Mouse (Mus musculus) gastrocnemius, postnatal 14 days (tissue): ENCODE results near the gene Socs3. TPM values are rescaled to one million over a fixed set of nuclear protein-coding genes. Genes with fewer than 3 reads are reported as not detected.
A peak's percentile ranks its signal among the peaks of the same experiment; 100 is the strongest.

ENCODE experiments used
- DNase-seq: peaks from one replicate; pipeline ENCODE4 v3.0.0; 2021; ENCODE audit warnings: mixed read lengths
- intact Hi-C: fragments of 180-260 bp; cut with DNase I; formaldehyde crosslinking; loops from one replicate; pipeline ENCODE4 v1.15.1; 2025; ENCODE audit warnings: low total_unique reads
- long read RNA-seq, 2 experiments: library from polyadenylated mRNA; stranded (forward); transcript quantifications; one replicate each; pipeline ENCODE4 v2.0.0; 2021
- total RNA-seq, 2 experiments: library from RNA; stranded (reverse); gene quantifications; 2 replicates each; pipeline ENCODE4 v1.2.3; 2021

Gene Socs3
- total RNA-seq: 1 to 10 TPM; 2.9 to 3.7 TPM
- long read RNA-seq, experiment 1, transcript Socs3-201 (2 exons, 2,552 nt): major isoform, 10 of 10 reads
- long read RNA-seq, experiment 1, partial matches to known transcripts: 0 of 10 reads
- long read RNA-seq, experiment 1, other reads (novel, unspliced or antisense): 0 of 10 reads
- long read RNA-seq, experiment 2, transcript Socs3-201 (2 exons, 2,552 nt): major isoform, 8 of 8 reads
- long read RNA-seq, experiment 2, partial matches to known transcripts: 0 of 8 reads
- long read RNA-seq, experiment 2, other reads (novel, unspliced or antisense): 0 of 8 reads

DNA sequence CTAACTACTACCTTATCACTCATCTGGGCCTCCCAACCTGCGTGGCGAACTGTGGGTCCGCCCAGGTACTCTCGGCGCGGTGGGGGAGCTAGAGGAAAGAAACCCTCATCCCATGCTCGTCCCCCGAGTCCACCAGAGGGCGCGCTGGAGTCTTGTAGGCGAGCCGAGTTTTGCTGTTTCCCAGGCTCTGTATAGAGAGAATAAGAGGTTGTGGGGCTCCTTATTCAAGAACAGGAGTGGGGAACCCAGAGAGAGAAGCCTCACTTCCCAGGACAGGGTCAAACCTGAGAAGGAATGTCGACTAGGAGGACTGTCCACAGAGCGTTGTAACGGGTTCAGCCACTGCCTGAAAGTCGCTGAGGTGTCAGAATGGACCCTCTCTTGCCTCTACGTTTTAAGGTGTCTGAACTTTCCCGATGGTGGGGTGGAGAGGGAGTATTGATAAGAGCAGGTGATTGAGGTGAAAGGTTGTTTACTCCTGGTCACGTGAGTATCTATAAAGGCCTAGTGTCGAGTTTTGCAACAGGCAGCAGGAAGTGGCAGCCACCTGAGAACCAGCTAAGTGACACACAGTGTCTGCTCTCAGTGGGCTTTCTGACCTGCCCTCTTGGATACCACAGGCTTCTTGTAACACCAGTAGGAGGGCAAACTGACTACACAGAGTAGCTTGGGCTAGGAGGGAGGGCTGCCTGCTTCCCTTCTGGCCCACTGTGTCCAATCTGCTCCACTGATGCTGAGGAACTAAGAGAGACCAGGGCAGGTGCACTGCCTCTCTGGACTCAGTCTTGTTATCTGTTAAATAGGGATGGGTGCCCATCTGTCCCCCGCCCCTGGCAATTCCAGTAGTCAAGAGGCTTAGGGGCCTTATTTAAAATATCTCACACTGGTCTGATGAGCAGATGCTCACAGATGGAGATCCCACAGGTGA lies at the start of gene Socs3:
TSS of gene Socs3 (minus strand) at position 103 of the 928 bp plus-strand sequence.
- intact Hi-C loops: loop anchor here (5.0 kb wide), 3 partner anchors 52 to 98 kb away; partner anchors contain the start of gene Tha1
- peak; percentile 93 for DNase-seq

DNA sequence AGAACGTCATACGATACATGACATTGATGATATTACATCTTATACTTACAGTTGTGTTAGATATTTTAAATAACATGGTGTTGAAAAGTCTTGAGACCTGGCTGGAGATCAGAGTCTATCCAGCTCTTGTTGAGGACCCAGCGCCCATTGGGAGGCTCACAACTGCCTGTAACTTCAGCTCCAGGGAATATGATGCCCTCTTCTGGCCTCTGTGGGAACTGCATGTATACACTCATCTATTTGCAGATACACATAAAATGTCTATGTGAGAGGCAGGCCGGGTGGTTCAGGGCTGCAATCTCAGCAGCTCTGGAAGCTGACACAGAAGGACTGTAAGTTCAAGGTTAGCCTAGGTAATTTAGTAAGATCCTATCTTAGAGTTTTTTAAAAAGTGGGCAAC lies 48.5 kb upstream of the Socs3 start:
- no peak for DNase-seq
- intact Hi-C loops: loop anchor here (5.0 kb wide), 1 partner anchor 146 kb away; the partner anchor contains the start of gene Tha1

DNA sequence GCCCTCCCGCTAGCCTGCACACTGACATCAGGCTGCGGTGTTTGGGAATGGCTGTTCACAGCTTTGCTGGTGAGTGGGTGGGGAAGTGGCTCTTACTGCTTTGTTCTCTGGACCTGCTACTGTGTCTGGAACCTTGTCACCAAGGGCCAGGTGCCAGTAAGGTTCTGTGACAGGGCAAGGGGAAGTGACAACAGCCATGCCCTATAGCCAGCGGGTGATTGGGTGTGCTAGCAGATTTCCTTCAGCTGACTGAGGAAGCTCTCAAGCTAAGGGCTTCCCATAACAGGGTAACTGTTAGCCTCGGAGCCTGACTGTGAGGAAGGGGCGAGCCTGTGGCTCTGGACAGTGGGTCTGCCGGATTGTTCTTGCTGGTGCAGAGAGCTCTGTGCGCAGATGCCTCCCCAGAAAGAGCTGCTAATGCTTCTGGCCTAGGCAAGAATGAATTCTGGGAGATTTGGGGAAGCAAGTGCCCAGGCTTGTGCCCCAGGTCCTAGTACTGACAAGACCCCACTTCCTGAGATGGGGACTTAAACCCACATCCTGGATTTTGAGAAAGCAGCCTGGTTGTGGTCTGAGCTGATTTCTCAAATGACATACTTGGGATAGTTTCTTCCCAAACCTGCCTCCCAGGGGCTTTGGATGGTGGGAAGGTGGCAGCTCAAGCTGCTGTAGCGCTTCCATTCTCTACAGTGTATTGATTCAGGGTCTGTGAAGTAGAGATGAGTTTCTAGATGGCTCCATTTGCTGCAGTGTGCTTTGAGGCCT lies 45.7 kb upstream of the Socs3 start:
- intact Hi-C loops: loop anchor here (5.0 kb wide), 1 partner anchor 143 kb away; the partner anchor contains the start of gene Tha1
- no peak for DNase-seq

DNA sequence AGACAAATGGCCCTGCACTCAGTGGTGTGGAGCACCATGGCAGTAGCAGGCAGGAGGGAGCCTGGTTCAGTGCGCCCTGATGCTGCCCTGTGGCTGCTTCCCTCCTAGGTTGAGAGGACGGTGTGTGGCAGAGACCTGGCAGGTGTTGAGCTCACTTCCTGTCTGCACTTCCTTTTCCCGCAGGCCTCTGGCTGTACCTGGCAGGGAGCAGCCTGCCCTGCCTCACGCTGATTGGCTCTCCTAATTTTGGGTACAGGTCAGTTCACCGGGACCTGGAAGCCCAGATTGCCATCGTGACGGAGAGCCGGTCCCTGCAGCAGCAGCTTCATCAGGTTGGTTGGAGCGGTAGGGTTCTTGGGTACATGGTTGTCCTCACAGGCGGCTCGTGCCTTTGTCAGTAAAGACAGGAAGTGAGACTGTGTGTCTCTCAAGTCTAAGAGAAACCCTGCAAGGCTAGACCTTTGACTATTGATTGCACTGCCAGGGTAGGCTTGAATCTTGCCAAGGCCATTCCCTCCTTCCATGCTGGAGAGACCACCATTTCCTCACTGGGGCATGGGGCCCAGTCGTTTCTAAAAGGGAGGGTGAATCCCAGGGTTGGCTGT lies 44.6 kb upstream of the Socs3 start:
- intact Hi-C loops: no loop called here
- DNase-seq: no peak

DNA sequence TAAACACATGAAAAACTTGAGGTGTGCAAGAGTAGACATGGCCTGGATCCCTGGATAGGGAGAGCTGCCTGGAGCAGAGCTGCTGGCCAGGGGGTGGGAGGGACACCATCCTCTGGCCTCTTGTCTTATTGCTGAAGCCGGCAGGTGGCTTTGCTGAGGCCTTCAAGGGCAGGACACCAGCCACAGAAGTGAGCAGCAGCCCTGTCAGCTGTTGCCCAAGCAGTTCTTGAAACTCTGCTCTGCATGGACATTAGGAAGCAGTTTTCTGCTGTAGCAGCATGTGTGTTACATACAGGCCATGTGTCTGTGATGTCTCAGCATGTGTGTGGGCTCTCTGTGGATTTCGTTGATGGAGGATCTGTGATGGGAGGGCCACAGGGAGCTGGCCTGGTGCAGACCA lies 43.5 kb upstream of the Socs3 start:
- intact Hi-C loops: no loop called here
- no peak for DNase-seq

DNA sequence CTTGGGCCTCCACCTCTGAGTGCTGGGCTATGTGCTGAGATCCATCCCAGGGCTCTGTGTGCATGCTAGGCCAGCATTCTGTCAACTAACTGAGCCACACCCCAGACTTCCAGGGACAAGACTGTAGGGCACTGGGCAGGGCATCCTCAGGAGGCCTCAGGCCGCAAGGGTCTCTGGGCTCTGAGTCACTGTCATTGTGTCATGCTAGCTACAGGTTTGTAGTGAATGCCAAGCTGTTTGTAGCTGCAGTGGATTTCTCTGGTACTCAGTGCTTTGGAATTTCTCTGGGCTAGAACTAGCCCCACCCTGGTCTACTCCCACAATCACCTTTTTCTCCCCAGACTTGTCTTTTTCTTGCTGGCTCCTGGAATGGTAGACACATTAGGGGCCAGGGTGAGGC lies 42.7 kb upstream of the Socs3 start:
- DNase-seq: no peak
- intact Hi-C loops: no loop called here

DNA sequence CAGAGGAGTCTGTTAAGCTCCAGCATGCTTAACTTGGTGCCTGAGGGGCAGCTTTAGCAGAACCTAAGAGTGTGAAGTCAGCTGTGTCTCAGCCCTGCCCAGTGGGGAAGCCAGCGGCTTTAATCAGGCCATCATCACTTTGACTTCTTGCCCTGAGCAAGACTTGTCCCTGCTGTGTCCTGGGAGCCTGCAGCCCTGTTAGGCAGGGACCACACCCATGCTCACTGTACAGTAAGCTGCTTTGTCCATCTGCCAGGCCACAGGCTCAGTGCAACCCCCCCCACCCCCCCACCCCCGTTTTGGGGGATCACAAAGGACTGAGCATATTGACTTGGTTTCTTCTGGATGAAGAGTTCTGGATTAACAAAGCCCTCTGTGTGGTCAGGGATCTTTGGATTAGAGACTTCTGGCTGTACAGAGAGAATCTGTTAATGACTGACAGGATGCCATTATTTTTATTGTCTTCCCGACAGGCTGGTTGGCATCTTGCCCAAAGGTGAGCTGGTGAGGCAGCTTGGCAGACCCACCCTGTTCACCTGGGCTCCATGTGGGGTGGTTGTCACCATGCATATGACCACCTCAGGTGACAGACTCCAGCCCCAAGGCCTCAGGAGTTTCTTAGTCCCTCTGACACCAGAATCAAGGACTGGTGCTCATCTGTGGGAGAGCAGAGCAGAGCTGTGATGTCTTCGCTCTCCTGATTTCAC lies 40.2 kb upstream of the Socs3 start:
- no peak for DNase-seq
- intact Hi-C loops: no loop called here

DNA sequence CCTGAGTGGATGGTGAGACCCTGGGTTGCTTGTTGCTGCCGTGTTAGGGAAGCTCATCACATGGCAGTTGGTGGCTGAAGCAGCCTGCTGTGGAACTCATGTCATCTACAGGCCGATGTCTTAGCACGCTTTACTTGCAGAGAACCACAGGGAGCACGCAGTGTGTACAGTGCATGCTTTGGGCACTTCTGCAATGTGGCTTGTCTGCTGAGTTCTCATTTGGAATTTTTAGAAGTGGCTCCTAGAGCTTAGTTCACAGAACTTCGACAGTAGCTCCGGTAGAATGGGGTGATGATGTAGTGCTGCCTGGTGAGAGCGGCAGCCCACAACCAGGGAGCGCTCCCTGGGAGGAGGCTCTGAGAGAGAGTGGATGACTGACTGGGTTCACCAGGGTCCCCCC lies 39.0 kb upstream of the Socs3 start:
- no peak for DNase-seq
- intact Hi-C loops: no loop called here

DNA sequence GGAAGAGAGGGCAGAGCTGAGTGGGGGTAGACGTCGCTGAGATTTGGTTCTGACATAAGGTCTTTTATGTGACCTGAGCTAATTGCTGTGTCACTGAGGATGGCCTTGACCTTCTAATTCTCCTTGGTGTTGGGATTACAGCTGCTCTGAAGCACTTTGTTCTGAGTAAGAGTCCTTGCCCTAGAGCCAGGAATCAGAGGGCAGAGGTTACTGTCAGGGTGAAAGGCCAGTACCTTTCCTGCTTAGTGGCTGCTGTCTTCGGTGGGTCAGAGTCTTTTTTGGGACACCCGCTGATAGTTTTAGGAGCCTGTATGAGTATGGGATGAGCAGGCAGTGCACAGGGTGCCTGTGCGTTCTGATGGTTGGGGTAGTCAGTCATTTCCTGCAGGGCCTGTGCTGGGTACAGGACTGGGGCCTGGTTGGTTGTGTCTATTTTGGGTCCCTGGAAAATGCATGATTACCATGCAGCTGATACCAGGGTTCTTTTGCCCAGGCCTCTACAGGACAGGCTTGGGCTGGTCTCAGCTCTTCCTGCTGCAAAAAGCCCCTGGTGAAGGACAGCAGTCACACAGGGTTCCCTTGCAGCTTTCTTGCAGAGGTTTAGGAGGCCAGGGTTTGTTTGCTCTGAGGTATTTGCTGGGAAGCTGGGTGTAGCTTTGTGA lies 38.4 kb upstream of the Socs3 start:
- intact Hi-C loops: no loop called here
- no peak for DNase-seq

DNA sequence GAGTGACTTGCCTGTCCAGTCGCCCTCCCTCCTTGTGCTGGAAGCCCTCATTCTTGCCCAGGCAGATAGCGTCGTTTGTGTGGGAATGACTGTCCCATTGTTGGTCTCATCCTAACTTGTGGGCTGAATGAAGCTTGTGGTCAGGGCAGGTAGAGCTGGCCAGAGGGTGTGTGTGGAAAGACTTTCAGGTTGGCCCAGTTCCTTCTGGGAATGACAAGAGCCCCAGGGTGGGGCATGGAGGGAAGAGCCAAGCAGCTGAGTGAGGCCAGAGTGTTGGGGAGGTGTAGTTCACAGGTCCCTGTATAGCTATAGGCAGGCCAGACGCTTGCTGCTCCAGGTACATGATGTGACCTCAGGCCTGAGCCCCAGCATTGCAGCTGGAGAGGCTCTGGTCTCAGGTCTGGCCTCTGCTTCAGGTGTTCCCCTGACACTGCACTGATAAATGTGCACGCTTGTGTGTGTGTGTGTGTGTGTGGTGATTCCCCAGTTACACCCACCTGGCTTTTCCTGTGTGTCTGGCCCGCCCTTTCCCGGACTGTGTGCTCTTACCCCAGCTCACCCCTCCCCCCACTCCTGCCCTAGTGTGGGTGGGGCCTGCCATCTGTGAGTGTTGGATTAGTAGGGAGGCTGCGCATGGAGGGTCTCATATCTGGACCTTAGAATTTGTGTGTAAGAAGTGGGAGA lies 37.8 kb upstream of the Socs3 start:
- intact Hi-C loops: no loop called here
- DNase-seq: no peak

DNA sequence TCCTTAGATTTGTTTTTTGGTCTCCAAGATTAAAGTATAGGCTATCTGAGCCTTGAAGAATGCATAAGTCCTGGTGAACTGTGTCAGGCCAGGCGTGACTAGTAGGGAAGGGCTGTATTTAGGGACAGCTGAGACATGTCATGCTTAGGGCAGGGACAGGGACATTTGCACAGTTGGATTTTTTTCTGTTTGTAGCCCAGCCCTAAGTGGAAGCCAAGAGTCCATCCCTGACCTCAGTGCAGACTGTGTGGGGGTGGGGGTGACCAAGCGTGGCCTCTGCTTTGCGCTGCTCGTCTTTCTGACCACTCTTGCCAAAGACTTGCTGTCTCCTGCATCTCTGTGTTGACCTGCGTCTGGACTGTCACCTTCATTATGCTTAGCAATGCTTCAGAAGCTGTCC lies 34.4 kb upstream of the Socs3 start:
- intact Hi-C loops: no loop called here
- DNase-seq: no peak

DNA sequence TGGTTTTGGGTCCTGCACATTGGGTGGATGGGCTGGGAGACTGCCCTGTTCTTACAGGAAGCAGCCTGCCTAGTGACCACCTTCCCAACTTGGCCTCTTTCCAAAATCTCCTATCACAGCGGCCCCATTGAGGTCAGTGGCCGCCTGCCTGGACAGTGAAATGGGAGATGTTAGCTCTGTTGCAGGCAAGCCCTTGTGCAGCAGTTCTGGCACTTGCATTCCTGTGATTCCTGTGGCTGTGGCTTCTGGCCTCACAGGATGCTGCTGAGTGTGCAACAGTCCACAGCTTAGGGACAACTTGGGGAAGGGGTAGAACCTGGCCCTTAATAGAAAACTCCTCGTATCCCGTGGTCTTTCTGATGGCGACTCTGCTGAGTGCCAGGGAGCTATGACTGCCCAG lies 33.9 kb upstream of the Socs3 start:
- intact Hi-C loops: no loop called here
- no peak for DNase-seq

DNA sequence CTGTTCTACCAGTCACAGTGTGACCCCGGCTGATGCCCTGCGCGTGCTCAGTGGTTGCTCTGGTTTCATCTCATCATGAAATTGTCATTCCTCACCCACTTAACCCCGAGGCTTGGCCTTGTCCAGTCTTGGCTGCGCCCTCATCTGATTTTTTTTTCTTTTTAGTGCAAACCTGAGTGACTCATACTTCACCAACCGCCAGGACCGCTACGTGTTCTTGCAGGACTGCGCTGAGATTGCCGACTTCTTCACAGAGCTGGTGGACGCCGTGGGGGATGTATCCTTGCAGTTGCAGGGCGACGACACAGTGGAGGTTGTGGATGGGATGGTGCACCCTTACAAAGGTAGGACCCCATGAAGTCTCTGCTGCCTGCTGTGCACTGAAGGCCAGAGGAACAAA lies 33.3 kb upstream of the Socs3 start:
- intact Hi-C loops: no loop called here
- DNase-seq: no peak

DNA sequence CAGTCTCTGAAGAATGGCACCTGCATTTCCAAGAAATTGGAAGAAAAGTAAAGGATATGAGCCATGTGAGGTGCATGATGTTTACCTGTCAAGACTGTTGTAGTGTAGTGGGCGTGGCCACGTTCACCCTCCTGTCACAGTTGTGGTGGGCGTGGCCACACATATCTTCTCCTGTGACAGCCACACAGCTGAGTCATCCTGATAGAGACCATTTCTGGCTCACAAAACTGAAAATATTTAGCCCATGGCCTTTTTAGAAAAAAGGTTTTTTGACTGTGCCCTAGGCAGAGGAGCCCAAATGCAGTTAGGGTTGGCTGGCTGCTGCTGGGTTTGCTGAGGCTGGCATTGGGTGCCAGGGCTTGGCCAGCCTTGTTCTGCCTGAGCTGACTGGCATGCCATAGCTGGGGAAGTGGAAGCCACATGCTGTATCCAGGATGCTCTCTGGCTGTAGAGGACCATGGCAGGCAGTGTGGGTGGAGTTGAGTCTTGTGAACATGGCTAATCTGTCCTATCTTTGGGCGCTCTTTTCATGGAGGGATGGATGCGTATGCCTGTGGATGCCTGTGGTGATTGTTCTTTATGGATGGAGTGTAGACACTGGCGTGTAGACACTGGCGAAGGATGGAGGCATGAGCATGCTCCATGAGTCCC lies 30.8 kb upstream of the Socs3 start:
- no peak for DNase-seq
- intact Hi-C loops: no loop called here

DNA sequence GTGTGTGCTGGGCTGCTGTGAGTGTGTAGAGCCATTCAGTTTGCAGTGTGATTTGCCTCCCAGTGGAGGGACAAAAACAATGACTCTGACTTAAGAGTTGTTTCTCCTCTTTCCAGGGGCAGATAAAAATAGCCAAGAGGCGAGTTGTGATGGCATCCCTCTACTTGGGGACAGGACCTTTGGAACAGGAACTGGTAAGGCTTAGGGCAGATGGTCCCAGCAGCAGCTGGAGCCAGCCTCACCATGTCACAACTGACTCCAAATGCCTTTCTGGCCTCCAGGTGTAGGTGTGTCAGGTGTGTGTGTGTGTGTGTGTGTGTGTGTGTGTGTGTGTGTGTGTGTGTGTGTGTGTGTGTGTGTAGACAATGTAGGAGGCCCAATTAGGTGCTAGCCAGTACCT lies 30.2 kb upstream of the Socs3 start:
- DNase-seq: no peak
- intact Hi-C loops: no loop called here

DNA sequence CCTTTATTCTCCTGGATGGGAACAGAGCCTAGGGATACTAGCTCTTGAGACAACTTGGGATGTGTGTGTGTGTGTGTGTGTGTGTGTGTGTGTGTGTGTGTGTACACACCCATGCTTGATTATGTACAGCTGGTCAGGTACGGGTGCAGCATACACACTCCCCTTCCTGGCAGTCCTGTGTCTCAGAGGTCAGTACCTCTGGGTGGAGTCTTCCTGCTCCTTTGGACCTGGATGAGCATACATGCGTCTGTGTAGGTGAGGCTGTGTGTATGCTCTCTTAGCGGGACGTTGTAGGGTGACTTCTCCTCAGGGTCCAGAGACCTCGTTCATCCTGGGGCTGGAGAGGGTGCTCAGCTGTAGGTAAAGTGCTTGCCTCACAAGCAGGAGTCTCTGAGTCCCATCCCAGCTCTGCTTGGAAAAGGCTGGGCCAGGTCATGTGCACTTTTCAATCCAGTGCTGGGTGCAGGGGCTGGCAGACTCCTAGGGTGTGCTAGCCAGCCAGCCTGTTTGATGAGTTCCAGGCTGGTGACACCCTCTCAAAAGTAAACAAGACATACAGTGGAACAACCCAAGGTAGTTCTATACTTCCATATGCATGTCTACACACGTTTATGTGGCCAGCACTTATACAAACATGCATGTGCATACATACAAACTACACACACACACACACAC lies 29.6 kb upstream of the Socs3 start:
- DNase-seq: no peak
- intact Hi-C loops: no loop called here

DNA sequence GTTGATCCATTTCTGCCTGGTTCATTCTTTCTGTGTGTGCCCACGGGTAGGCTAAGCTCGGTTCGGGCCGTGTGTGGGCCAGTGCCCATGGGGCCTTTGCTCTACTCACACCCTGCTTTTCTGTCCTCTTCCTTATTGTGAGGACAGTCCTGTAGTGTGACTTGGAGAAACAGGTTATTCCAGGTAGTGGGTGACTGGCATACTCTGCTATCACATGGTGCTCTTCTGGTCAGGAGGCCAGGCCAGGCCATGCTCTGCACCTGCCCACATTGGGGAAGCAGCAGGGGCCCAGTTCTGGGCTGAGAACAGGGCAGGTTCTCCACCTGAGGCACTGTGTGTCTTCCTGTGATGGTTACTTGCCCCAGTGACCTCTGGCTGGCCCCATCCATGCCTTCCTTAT lies 28.5 kb upstream of the Socs3 start:
- intact Hi-C loops: no loop called here
- no peak for DNase-seq
